Mouse (Mus musculus): ENCODE measurements around the gene Scnm1. TPM values are rescaled to one million over a fixed set of nuclear protein-coding genes. Genes with fewer than 3 reads are reported as not detected.
"Not testable (repeated sequence)": the region's sequence is repeated elsewhere in the genome, so short reads cannot be mapped to it uniquely, and the experiment has no call there.

The Scnm1 gene
- polyA plus RNA-seq, 1 experiment from 2014 or later: 77.4 TPM

DNA sequence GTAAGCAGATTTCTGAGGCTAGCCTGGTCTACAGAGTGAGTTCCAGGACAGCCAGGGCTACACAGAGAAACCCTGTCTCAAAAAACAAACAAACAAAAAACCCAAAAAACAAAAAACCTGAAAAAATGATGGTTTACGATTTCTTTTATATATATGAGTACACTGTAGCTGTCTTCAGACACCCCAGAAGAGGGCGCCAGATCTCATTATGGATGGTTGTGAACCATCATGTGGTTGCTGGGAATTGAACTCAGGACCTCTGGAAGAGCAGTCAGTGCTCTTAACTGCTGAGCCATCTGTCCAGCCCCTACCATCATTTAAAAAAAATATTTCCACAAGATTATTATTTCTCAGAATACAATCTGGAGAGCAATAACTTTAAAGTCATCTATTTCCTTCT lies 1.4 kb downstream of the Scnm1 start:
- not testable (repeated sequence) for DNase-seq (ENCODE audit: low spot score); H3K27me3 ChIP-seq (ENCODE audit: control insufficient read depth, insufficient read depth, low read length); ATAC-seq (replicated peaks; ENCODE audit: low FRiP score); H3K4me2 ChIP-seq (ENCODE audit: low read depth, low read length, severe bottlenecking); H3K4me1 ChIP-seq (replicated peaks; ENCODE audit: control insufficient read depth, insufficient read depth, low read length); H3K27ac ChIP-seq (ENCODE audit: low read depth, low read length); H3K9ac ChIP-seq (ENCODE audit: low read length); H3K4me3 ChIP-seq (ENCODE audit: low read depth, low read length); H3K9me3 ChIP-seq (ENCODE audit: control insufficient read depth, low read length); H3K36me3 ChIP-seq (ENCODE audit: control insufficient read depth, insufficient read depth, low read length)
- WGBS: 75% methylated on average over 2 of the region's 2 CpGs

DNA sequence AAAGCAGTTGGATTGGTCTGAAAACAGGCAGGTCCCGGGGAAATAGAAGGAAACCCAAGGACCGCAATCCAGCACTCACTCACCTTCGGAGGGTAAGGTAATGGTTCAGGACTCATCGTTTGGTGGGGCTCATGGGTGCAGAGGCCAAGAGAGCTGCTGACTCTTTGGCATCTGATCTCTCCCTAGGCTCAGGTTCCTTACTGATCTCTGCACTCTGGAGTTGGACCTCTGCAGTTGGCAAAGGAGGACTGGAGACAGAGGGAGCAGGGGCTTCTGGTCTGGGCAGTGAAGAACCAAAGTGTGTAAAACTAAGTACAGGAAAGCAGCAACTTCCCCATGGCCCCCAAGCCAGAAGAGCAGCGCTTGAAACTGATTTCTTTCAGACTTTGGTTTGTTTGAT lies 3.7 kb downstream of the Scnm1 start:
- Histone ChIP-seq H3K27me3 (ENCODE audit: control insufficient read depth, insufficient read depth, low read length) (no peaks in the 10 kb centered on the region), H3K4me2 (ENCODE audit: low read depth, low read length, severe bottlenecking) (no peak overlapping the region), H3K4me1 (replicated peaks; ENCODE audit: control insufficient read depth, insufficient read depth, low read length) (0 out of 2 replicates have a peak, but pooled peaks cover 5% of the 10 kb centered on the region), H3K9me3 (ENCODE audit: control insufficient read depth, low read length) (no peaks in the 10 kb centered on the region), H3K36me3 (ENCODE audit: control insufficient read depth, insufficient read depth, low read length) (no peaks in the 10 kb centered on the region; the same call in 1 of the 2 replicates), H3K9ac (ENCODE audit: low read length) (no peak overlapping the region), H3K4me3 (ENCODE audit: low read depth, low read length) (no peak overlapping the region), H3K27ac (ENCODE audit: low read depth, low read length) (no peak overlapping the region)
- WGBS: 89% methylated on average over 5 of the region's 5 CpGs
- no peak for ATAC-seq (replicated peaks; ENCODE audit: low FRiP score)
- no peak for DNase-seq (ENCODE audit: low spot score)

DNA sequence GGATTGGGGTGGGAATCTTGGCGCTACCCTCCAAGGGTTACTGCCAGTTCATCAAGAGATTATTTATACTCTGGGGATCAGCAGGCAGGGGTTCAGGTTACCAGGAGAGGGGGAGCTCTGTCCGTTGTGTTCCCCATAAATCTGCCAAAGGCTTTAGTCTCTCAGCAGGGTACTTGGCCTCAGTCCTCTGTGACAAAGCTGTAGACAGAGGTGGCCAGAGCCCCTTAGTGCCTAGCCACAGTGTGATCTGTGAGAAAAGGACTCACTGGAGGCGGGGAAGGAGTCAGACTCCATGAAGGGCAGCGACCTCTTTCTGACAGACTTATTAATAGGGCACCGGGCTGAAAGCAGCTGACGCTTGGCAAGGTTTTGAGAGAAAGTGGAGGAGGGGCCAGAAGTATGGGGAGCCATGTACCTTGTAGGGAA lies 4.6 kb downstream of the Scnm1 start:
- no peak overlapping the region for H3K27ac ChIP-seq (ENCODE audit: low read depth, low read length)
- H3K9me3 ChIP-seq (ENCODE audit: control insufficient read depth, low read length): no peaks in the 10 kb centered on the region
- no peaks in the 10 kb centered on the region for H3K27me3 ChIP-seq (ENCODE audit: control insufficient read depth, insufficient read depth, low read length)
- no peak overlapping the region for H3K9ac ChIP-seq (ENCODE audit: low read length)
- no peak overlapping the region for H3K4me2 ChIP-seq (ENCODE audit: low read depth, low read length, severe bottlenecking)
- DNase-seq (ENCODE audit: low spot score): no peak
- 50% methylated on average over 6 of the region's 6 CpGs for WGBS
- ATAC-seq (replicated peaks; ENCODE audit: low FRiP score): no peak
- no peaks in the 10 kb centered on the region; the same call in 1 of the 2 replicates for H3K36me3 ChIP-seq (ENCODE audit: control insufficient read depth, insufficient read depth, low read length)
- 0 out of 2 replicates have a peak, but pooled peaks cover 5% of the 10 kb centered on the region for H3K4me1 ChIP-seq (replicated peaks; ENCODE audit: control insufficient read depth, insufficient read depth, low read length)
- H3K4me3 ChIP-seq (ENCODE audit: low read depth, low read length): no peak overlapping the region

DNA sequence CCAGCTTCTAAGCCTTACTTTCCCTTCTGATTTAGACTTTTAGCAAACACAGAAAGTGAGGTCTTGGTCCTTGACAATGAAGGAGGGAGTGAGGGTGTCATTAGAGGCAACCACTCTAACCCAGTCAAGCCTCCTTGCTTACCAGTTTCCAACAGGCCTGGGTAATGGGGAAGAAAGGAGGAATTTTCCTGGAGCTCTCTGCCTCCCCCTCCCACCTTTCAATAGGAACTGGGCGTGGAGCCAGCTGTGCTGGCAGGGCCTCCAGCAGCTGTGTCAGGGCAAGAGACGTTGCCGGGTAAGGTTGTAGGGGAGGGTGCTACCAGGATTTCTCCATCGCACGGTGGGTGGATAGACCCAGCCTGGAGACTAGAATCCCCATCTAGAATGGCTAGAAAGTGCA lies 8.8 kb downstream of the Scnm1 start:
- no peaks in the 10 kb centered on the region for H3K27me3 ChIP-seq (ENCODE audit: control insufficient read depth, insufficient read depth, low read length)
- no peak for DNase-seq (ENCODE audit: low spot score)
- H3K27ac ChIP-seq (ENCODE audit: low read depth, low read length): no peak overlapping the region
- no peaks in the 10 kb centered on the region for H3K9me3 ChIP-seq (ENCODE audit: control insufficient read depth, low read length)
- H3K4me1 ChIP-seq (replicated peaks; ENCODE audit: control insufficient read depth, insufficient read depth, low read length): no peaks in the 10 kb centered on the region
- H3K4me2 ChIP-seq (ENCODE audit: low read depth, low read length, severe bottlenecking): no peak overlapping the region
- ATAC-seq (replicated peaks; ENCODE audit: low FRiP score): no peak
- no peak overlapping the region for H3K9ac ChIP-seq (ENCODE audit: low read length)
- H3K4me3 ChIP-seq (ENCODE audit: low read depth, low read length): no peak overlapping the region
- 68% methylated on average over 5 of the region's 5 CpGs for WGBS
- peaks cover 19% of the 10 kb centered on the region for H3K36me3 ChIP-seq (ENCODE audit: control insufficient read depth, insufficient read depth, low read length)

- DNase-seq (ENCODE audit: low spot score) (no peak), ATAC-seq (replicated peaks; ENCODE audit: low FRiP score) (peak; percentile 65)
- WGBS: 64% methylated on average over 6 of the region's 6 CpGs
- Histone ChIP-seq H3K4me1 (replicated peaks; ENCODE audit: control insufficient read depth, insufficient read depth, low read length) (no peaks in the 10 kb centered on the region), H3K36me3 (ENCODE audit: control insufficient read depth, insufficient read depth, low read length) (peaks cover 26% of the 10 kb centered on the region), H3K9ac (ENCODE audit: low read length) (no peak within 1 kb of the TSS), H3K27ac (ENCODE audit: low read depth, low read length) (no peak within 1 kb of the TSS), H3K4me2 (ENCODE audit: low read depth, low read length, severe bottlenecking) (no peak within 1 kb of the TSS), H3K9me3 (ENCODE audit: control insufficient read depth, low read length) (no peaks in the 10 kb centered on the region), H3K4me3 (ENCODE audit: low read depth, low read length) (no peak within 1 kb of the TSS), H3K27me3 (ENCODE audit: control insufficient read depth, insufficient read depth, low read length) (no peaks in the 10 kb centered on the region)
Observed at GRCm38 (mm10) chr3:95124246-95124645, 9.6 kb downstream of the Scnm1 start, which contains the start of gene Tmod4. Gene Tmod4 (plus strand): TSS chr3:95124476.

- ATAC-seq (replicated peaks; ENCODE audit: low FRiP score) (no peak), DNase-seq (ENCODE audit: low spot score) (no peak)
- Histone ChIP-seq H3K36me3 (ENCODE audit: control insufficient read depth, insufficient read depth, low read length) (peaks cover 28% of the 10 kb centered on the region), H3K9ac (ENCODE audit: low read length) (no peak overlapping the region), H3K27ac (ENCODE audit: low read depth, low read length) (no peak overlapping the region), H3K4me2 (ENCODE audit: low read depth, low read length, severe bottlenecking) (no peak overlapping the region), H3K9me3 (ENCODE audit: control insufficient read depth, low read length) (no peaks in the 10 kb centered on the region), H3K4me3 (ENCODE audit: low read depth, low read length) (no peak overlapping the region), H3K4me1 (replicated peaks; ENCODE audit: control insufficient read depth, insufficient read depth, low read length) (no peaks in the 10 kb centered on the region), H3K27me3 (ENCODE audit: control insufficient read depth, insufficient read depth, low read length) (no peaks in the 10 kb centered on the region)
- WGBS: 90% methylated on average over 6 of the region's 6 CpGs
Observed at GRCm38 (mm10) chr3:95121580-95121979, 12.2 kb downstream of the Scnm1 start.

- Histone ChIP-seq H3K27ac (ENCODE audit: low read depth, low read length) (no peak overlapping the region), H3K9me3 (ENCODE audit: control insufficient read depth, low read length) (no peaks in the 10 kb centered on the region), H3K4me1 (replicated peaks; ENCODE audit: control insufficient read depth, insufficient read depth, low read length) (no peaks in the 10 kb centered on the region), H3K4me3 (ENCODE audit: low read depth, low read length) (no peak overlapping the region), H3K9ac (ENCODE audit: low read length) (no peak overlapping the region), H3K27me3 (ENCODE audit: control insufficient read depth, insufficient read depth, low read length) (no peaks in the 10 kb centered on the region), H3K4me2 (ENCODE audit: low read depth, low read length, severe bottlenecking) (no peak overlapping the region), H3K36me3 (ENCODE audit: control insufficient read depth, insufficient read depth, low read length) (peaks cover 28% of the 10 kb centered on the region)
- 88% methylated on average over 2 of the region's 2 CpGs for WGBS
- DNase-seq (ENCODE audit: low spot score): no peak
- no peak for ATAC-seq (replicated peaks; ENCODE audit: low FRiP score)
Observed at GRCm38 (mm10) chr3:95117751-95118150, 16.1 kb downstream of the Scnm1 start.

DNA sequence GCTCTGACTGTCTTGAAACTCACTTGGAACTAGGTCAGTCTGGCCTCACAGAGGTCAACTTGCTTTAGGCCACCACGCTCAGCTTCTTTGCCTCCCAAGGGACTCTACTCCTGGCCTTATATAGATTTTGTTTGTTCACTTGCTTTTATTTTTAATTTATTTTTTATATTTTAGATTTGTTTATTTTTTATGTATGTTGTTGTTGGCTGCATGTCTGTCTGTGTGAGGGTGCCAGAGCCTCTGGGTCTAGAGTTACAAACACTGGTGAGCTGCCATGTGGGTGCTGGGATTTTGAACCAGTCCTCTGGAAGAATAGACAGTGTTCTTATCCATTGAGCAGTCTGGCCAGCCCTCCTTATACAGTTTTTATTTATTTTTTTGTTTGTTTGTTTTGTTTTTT lies 21.1 kb downstream of the Scnm1 start:
- Histone ChIP-seq H3K27me3 (ENCODE audit: control insufficient read depth, insufficient read depth, low read length) (no peaks in the 10 kb centered on the region), H3K4me2 (ENCODE audit: low read depth, low read length, severe bottlenecking) (peak overlapping the region; percentile 40; the same call in 1 of the 2 replicates), H3K9me3 (ENCODE audit: control insufficient read depth, low read length) (no peaks in the 10 kb centered on the region), H3K4me3 (ENCODE audit: low read depth, low read length) (no peak overlapping the region), H3K27ac (ENCODE audit: low read depth, low read length) (no peak overlapping the region), H3K9ac (ENCODE audit: low read length) (no peak overlapping the region), H3K4me1 (replicated peaks; ENCODE audit: control insufficient read depth, insufficient read depth, low read length) (peaks cover 7% of the 10 kb centered on the region), H3K36me3 (ENCODE audit: control insufficient read depth, insufficient read depth, low read length) (no peaks in the 10 kb centered on the region; the same call in 1 of the 2 replicates)
- WGBS: 97% methylated on average over 1 of the region's 1 CpGs
- ATAC-seq (replicated peaks; ENCODE audit: low FRiP score): no peak
- DNase-seq (ENCODE audit: low spot score): no peak

DNA sequence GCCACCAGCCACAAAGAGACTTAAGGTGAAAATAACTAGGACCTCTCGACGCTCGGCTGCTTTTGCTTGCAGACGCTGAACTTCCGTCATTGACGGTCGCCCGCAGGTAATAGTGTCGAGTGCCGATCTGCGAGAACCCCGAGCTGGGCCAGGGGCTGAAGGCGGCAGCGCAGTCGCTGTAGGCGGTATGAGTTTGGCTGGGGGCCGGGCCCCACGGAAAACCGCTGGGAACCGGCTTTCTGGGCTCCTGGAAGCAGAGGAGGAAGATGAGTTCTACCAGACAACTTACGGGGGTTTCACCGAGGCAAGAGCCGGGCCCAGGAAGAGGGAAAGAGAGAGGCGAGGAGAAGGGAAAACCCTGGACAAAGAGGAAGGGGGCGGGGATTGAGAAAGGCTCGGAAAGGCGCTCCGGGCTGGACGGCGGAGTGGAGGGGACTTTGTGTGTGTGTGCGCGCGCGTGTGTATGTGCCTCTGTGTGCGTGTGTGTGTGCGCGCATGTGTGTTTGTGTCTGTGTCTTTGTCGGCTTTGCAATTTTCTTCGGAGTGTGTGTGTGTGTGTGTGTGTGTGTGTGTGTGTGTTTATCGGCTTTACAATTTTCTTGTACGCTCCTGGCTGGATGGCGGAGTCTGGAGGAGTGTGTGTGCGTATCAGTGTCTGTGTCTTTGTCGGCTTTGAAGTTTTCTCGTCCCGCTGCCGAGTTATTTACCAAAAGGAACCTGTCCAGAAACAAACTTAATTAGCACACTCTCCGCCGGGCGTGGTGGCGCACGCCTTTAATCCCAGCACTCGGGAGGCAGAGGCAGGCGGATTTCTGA lies 22.7 kb downstream of the Scnm1 start, which contains the start of gene Vps72:
Gene Vps72, plus strand, starts transcription at position 112 of the 816 bp plus-strand sequence.
- Histone ChIP-seq H3K4me1 (replicated peaks; ENCODE audit: control insufficient read depth, insufficient read depth, low read length) (peaks cover 7% of the 10 kb centered on the region), H3K4me3 (ENCODE audit: low read depth, low read length) (peak within 1 kb of the TSS; percentile 72), H3K27ac (ENCODE audit: low read depth, low read length) (peak within 1 kb of the TSS; percentile 96), H3K9ac (ENCODE audit: low read length) (peak within 1 kb of the TSS; percentile 94), H3K4me2 (ENCODE audit: low read depth, low read length, severe bottlenecking) (peak within 1 kb of the TSS; percentile 39), H3K9me3 (ENCODE audit: control insufficient read depth, low read length) (no peaks in the 10 kb centered on the region), H3K27me3 (ENCODE audit: control insufficient read depth, insufficient read depth, low read length) (no peaks in the 10 kb centered on the region), H3K36me3 (ENCODE audit: control insufficient read depth, insufficient read depth, low read length) (no peaks in the 10 kb centered on the region; the same call in 1 of the 2 replicates)
- WGBS: under 1% methylated on average over 53 of the region's 54 CpGs
- DNase-seq (ENCODE audit: low spot score) (peak; percentile 93), ATAC-seq (replicated peaks; ENCODE audit: low FRiP score) (peak; percentile 78)

All from forebrain, embryonic 11.5 days (tissue).